Mouse (Mus musculus) hindbrain, embryonic 14.5 days (tissue): ENCODE results near the gene Atp6v1c2. TPM values are rescaled to one million over a fixed set of nuclear protein-coding genes. Genes with fewer than 3 reads are reported as not detected.

Experiments
- ATAC-seq: fragments of 200-750 bp; cut with Nextera tagmentation; 2 replicates; pipeline ENCODE4 v1.8.0; 2017; ENCODE audit warnings: moderate number of reproducible peaks, mild to moderate bottlenecking, moderate TSS enrichment, moderate library complexity; ENCODE audit not compliant: low FRiP score
- DNase-seq: peaks from one replicate; pipeline ENCODE4 v3.0.0-alpha.2; 2015; ENCODE audit warnings: low spot score
- H3K27ac ChIP-seq: fragments of 300-500 bp; sonication (generic); 2 replicates; pipeline ENCODE4 v1.5.1; 2014; ENCODE audit warnings: mild to moderate bottlenecking, moderate library complexity
- H3K27me3 ChIP-seq: fragments of 300-500 bp; sonication (generic); 2 replicates; pipeline ENCODE4 v1.6.1; 2014; ENCODE audit warnings: mild to moderate bottlenecking, low read length, mixed read lengths; ENCODE audit not compliant: control insufficient read depth, insufficient read depth
- H3K36me3 ChIP-seq: fragments of 300-500 bp; sonication (generic); replicated peaks from 2 replicates; pipeline ENCODE4 v1.6.1; 2014; ENCODE audit not compliant: control insufficient read depth, insufficient read depth
- H3K4me1 ChIP-seq: fragments of 300-500 bp; sonication (generic); replicated peaks from 2 replicates; pipeline ENCODE4 v1.6.1; 2014; ENCODE audit warnings: antibody characterized with exemption, low read length, mixed read lengths; ENCODE audit not compliant: control insufficient read depth, insufficient read depth
- H3K4me2 ChIP-seq: fragments of 300-500 bp; sonication (generic); replicated peaks from 2 replicates; pipeline ENCODE4 v1.6.1; 2014; ENCODE audit warnings: mild to moderate bottlenecking, moderate library complexity
- H3K4me3 ChIP-seq: fragments of 300-500 bp; sonication (generic); replicated peaks from 2 replicates; pipeline ENCODE4 v1.5.1; 2014; ENCODE audit warnings: mild to moderate bottlenecking, low read length
- H3K9ac ChIP-seq: fragments of 300-500 bp; sonication (generic); 2 replicates; pipeline ENCODE4 v1.6.1; 2014
- H3K9me3 ChIP-seq: fragments of 300-500 bp; sonication (generic); 2 replicates; pipeline ENCODE4 v1.6.1; 2016; ENCODE audit warnings: low read length; ENCODE audit not compliant: control insufficient read depth
- WGBS: fragments of 180-500 bp; shearing (Covaris S2); extraction: QIAGEN DNeasy Blood & Tissue Kit; methylation state at CpG from one replicate; pipeline ENCODE4 v1.1.7; 2014; 5-methylcytosine and 5-hydroxymethylcytosine counted together
- polyA plus RNA-seq: library from polyadenylated mRNA; unstranded; fragments of >200 nt; fragmentation: Nextera tagmentation; extraction: Ambion mirVana; gene quantifications from 2 replicates; pipeline ENCODE4 v1.2.1, GENCODE M21; 2014

The Atp6v1c2 gene
- polyA plus RNA-seq, 1 experiment from 2014 or later: 0.55 TPM

- no peaks in the 10 kb centered on the region for H3K4me1 ChIP-seq
- 53% methylated on average over 4 of the region's 4 CpGs for WGBS
- H3K4me2 ChIP-seq: no peak overlapping the region
- H3K9me3 ChIP-seq: no peaks in the 10 kb centered on the region
- no peak overlapping the region for H3K4me3 ChIP-seq
- H3K27ac ChIP-seq: no peak overlapping the region
- DNase-seq (no peak), ATAC-seq (no peak)
- no peak overlapping the region for H3K9ac ChIP-seq
- no peaks in the 10 kb centered on the region for H3K27me3 ChIP-seq
- H3K36me3 ChIP-seq: no peaks in the 10 kb centered on the region
These were observed 20.9 kb downstream of the Atp6v1c2 start for GRCm38 (mm10) chr12:17308246-17308645.

- WGBS: 89% methylated on average over 7 of the region's 7 CpGs
- H3K36me3 ChIP-seq: no peaks in the 10 kb centered on the region
These were observed 23.7 kb downstream of the Atp6v1c2 start for GRCm38 (mm10) chr12:17305445-17305844.

GRCm38 (mm10) chr12:17299902-17300301 is 29.3 kb downstream of the Atp6v1c2 start:
- ATAC-seq (no peak), DNase-seq (no peak)
- whole genome bisulfite sequencing: 94% methylated on average over 1 of the region's 1 CpGs
- Histone ChIP-seq H3K4me2 (no peak overlapping the region), H3K27ac (no peak overlapping the region), H3K9me3 (no peaks in the 10 kb centered on the region), H3K27me3 (no peaks in the 10 kb centered on the region), H3K9ac (no peak overlapping the region), H3K4me3 (no peak overlapping the region), H3K4me1 (no peaks in the 10 kb centered on the region), H3K36me3 (no peaks in the 10 kb centered on the region)

More at GRCm38 (mm10) chr12:17305445-17305844, 23.7 kb downstream of the Atp6v1c2 start:
- Histone ChIP-seq H3K27me3 (no peaks in the 10 kb centered on the region), H3K4me3 (no peak overlapping the region), H3K4me1 (no peaks in the 10 kb centered on the region), H3K9ac (no peak overlapping the region), H3K27ac (no peak overlapping the region), H3K9me3 (no peaks in the 10 kb centered on the region), H3K4me2 (no peak overlapping the region)
- no peak for ATAC-seq
- DNase-seq: no peak

- DNase-seq (no peak), ATAC-seq (no peak)
- WGBS: 73% methylated on average over 2 of the region's 2 CpGs
- no peaks in the 10 kb centered on the region for H3K4me1 ChIP-seq
- H3K36me3 ChIP-seq: no peaks in the 10 kb centered on the region
- no peak overlapping the region for H3K4me3 ChIP-seq
- no peak overlapping the region for H3K9ac ChIP-seq
- no peaks in the 10 kb centered on the region for H3K27me3 ChIP-seq
- H3K27ac ChIP-seq: no peak overlapping the region
- H3K9me3 ChIP-seq: no peaks in the 10 kb centered on the region
- H3K4me2 ChIP-seq: no peak overlapping the region
These were observed 32.3 kb downstream of the Atp6v1c2 start for GRCm38 (mm10) chr12:17296899-17297298.

DNA sequence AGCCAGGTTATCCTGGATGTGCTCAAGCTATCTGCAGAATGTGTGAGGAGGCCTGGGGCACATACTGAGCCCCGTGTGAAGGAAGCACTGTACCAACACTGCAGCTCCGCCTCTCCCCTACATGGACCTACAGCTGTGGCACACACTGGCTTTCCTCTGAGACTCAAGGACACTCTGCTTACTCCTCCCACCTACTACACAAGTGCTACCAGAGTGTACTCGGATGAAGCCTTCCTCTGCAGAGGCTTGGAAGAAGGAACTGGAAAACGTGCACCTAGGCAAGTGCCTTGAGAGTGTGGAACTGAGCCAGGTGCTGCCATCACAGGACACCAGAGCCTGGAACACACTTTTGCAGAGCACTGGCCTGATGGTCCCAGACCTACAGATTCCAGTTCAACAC is 38.6 kb downstream of the Atp6v1c2 start:
- H3K4me1 ChIP-seq: no peaks in the 10 kb centered on the region
- H3K9ac ChIP-seq: no peak overlapping the region
- H3K27ac ChIP-seq: no peak overlapping the region
- H3K27me3 ChIP-seq: no peaks in the 10 kb centered on the region
- 81% methylated on average over 4 of the region's 4 CpGs for WGBS
- no peak for ATAC-seq
- H3K9me3 ChIP-seq: no peaks in the 10 kb centered on the region
- H3K4me2 ChIP-seq: no peak overlapping the region
- H3K4me3 ChIP-seq: no peak overlapping the region
- H3K36me3 ChIP-seq: peaks cover 7% of the 10 kb centered on the region
- no peak for DNase-seq

DNA sequence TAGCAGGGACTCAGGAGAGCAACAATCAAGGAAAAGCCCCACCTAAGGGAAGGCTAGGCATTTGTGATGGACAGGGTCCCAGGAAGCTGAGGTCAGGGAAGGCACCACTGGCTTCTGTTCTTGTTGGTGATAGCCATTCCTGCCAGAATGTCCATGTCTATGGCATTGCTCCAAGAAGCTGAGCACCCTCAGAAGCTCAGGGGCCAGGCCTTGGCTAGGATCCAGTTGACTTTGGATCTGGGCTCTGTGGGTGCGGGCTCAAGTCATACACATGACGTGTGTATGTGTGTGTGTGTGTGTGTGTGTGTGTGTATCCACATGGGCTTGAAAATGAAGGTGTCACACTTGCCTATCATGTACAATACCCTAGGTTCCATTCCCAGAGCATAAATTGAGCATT is 39.2 kb downstream of the Atp6v1c2 start:
- H3K9me3 ChIP-seq: no peaks in the 10 kb centered on the region
- WGBS: 92% methylated on average over 2 of the region's 2 CpGs
- ATAC-seq: no peak
- DNase-seq: no peak
- H3K4me3 ChIP-seq: no peak overlapping the region
- H3K9ac ChIP-seq: no peak overlapping the region
- H3K4me1 ChIP-seq: no peaks in the 10 kb centered on the region
- H3K27ac ChIP-seq: no peak overlapping the region
- H3K4me2 ChIP-seq: no peak overlapping the region
- no peaks in the 10 kb centered on the region for H3K27me3 ChIP-seq
- peaks cover 13% of the 10 kb centered on the region for H3K36me3 ChIP-seq

DNA sequence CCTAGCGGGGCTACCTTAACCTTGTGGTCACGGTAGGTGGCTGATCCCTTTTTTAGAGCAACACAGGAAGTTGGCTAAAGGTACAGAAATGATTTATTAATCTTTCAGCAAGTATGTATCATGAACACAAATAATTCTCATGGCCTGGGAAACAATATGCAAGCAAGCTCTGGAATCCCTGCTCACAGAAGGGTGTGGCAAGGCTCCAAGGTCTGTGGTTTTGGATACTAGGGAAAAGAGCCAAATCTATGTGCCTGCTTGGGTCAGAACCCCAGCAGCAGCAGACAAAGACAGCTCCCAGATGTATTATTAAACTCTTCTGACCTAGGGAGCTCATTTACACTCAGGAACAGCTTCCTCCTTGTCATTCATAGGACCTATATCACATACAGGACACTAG is 40.1 kb downstream of the Atp6v1c2 start:
- 72% methylated on average over 2 of the region's 2 CpGs for WGBS
- Histone ChIP-seq H3K27me3 (no peaks in the 10 kb centered on the region), H3K9ac (no peak overlapping the region), H3K4me1 (no peaks in the 10 kb centered on the region), H3K4me2 (no peak overlapping the region), H3K36me3 (peaks cover 22% of the 10 kb centered on the region), H3K27ac (no peak overlapping the region), H3K9me3 (no peaks in the 10 kb centered on the region), H3K4me3 (no peak overlapping the region)
- ATAC-seq (no peak), DNase-seq (no peak)

DNA sequence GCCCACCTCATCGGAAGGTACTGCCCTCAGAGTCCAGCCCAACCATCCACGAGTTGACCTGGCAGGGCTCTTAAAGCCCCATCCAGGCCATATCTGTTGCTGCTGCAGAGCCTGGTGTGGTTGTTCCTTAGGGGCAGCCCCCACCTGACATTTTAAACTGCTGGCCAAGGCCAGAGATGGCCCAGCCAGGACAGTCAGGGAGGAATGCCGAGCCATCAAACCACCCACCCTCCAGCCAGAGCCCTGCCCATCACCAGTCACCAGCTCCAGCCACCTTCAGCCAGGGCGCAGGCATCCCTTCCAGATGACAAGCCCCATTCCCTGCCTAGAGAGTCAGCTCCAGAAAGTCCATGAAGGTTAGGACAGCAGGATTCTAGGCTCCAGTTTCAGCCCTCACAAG is 40.7 kb downstream of the Atp6v1c2 start:
- H3K4me1 ChIP-seq: no peaks in the 10 kb centered on the region
- no peak overlapping the region for H3K4me2 ChIP-seq
- DNase-seq: no peak
- H3K9ac ChIP-seq: no peak overlapping the region
- ATAC-seq: no peak
- no peaks in the 10 kb centered on the region for H3K27me3 ChIP-seq
- H3K36me3 ChIP-seq: peaks cover 27% of the 10 kb centered on the region
- no peak overlapping the region for H3K27ac ChIP-seq
- no peaks in the 10 kb centered on the region for H3K9me3 ChIP-seq
- H3K4me3 ChIP-seq: no peak overlapping the region
- 88% methylated on average over 4 of the region's 4 CpGs for WGBS

DNA sequence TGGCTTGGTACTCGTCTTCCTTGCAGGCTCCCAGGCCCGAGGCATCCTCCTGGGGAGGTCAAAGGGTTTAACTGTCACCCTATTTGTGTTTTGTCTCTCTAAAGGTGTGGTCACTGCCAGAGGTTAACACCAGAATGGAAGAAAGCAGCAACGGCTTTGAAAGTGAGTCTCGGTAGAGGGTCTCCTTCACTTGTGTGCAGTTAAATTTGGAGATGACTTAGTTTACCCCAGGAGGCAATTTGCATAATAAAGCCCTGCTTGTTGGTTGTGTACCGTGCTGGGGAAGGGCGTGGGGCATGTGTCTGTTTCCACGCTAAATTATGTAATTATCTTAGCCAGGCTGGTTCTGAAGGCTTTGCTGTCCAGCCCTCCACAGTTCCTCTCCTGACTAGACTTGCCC is 55.3 kb downstream of the Atp6v1c2 start:
- 58% methylated on average over 7 of the region's 7 CpGs for WGBS
- H3K27me3 ChIP-seq: no peaks in the 10 kb centered on the region
- no peak overlapping the region for H3K4me3 ChIP-seq
- no peak overlapping the region for H3K9ac ChIP-seq
- no peaks in the 10 kb centered on the region for H3K9me3 ChIP-seq
- no peak overlapping the region for H3K4me2 ChIP-seq
- no peak for DNase-seq
- H3K27ac ChIP-seq: no peak overlapping the region
- peaks cover 90% of the 10 kb centered on the region for H3K36me3 ChIP-seq
- H3K4me1 ChIP-seq: peaks cover 3% of the 10 kb centered on the region
- ATAC-seq: no peak

DNA sequence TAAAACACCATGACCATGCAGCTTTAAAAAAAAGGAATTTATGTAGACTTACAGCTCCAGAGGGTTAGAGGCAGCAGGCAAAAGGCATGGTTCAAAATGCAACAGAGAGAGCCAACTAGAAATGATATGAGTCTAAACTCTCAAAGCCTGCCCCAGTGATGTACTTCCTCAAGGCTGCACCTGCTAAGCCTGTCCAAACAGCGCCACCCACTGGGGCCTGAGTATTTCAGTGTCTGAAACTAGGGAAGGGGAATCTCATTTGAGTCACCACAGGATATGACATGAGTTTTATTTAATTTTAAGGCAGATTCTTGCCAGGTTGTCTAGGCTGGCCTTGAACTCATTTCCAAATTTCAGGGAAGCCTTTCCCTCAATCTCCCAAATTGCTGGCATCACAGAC is 57.9 kb downstream of the Atp6v1c2 start:
- no peak overlapping the region for H3K4me3 ChIP-seq
- H3K4me1 ChIP-seq: peaks cover 20% of the 10 kb centered on the region
- no peak overlapping the region for H3K4me2 ChIP-seq
- no peak for ATAC-seq
- no peaks in the 10 kb centered on the region for H3K9me3 ChIP-seq
- 61% methylated on average over 1 of the region's 1 CpGs for WGBS
- H3K36me3 ChIP-seq: peaks cover 72% of the 10 kb centered on the region
- H3K27me3 ChIP-seq: no peaks in the 10 kb centered on the region
- DNase-seq: no peak
- H3K9ac ChIP-seq: no peak overlapping the region
- H3K27ac ChIP-seq: no peak overlapping the region
